Mouse (Mus musculus): ENCODE results near the gene Vmn1r224. TPM values are rescaled to one million over a fixed set of nuclear protein-coding genes. Genes with fewer than 3 reads are reported as not detected.

Gene Vmn1r224
- polyA plus RNA-seq (2014; fragmentation: Nextera tagmentation; extraction: Ambion mirVana) = not detected in 2 replicates

GRCm38 (mm10) chr17:20413846-20414245 lies at the start of gene Vmn1r224:
Vmn1r224 (plus strand) TSS chr17:20414146.
- Histone ChIP-seq H3K9me3 (ENCODE audit: control insufficient read depth, low read length) (no peaks in the 10 kb centered on the region), H3K9ac (ENCODE audit: low read length) (no peak within 1 kb of the TSS), H3K27ac (ENCODE audit: low read depth) (no peak within 1 kb of the TSS), H3K36me3 (ENCODE audit: control insufficient read depth, insufficient read depth, low read length) (no peaks in the 10 kb centered on the region), H3K4me2 (ENCODE audit: low read length) (no peak within 1 kb of the TSS), H3K4me1 (replicated peaks; ENCODE audit: control insufficient read depth, insufficient read depth, low read length) (no peaks in the 10 kb centered on the region), H3K27me3 (replicated peaks; ENCODE audit: control insufficient read depth, insufficient read depth, low read length) (no peaks in the 10 kb centered on the region), H3K4me3 (ENCODE audit: low read depth, low read length) (no peak within 1 kb of the TSS)
- 27% methylated on average over 1 of the region's 1 CpGs for whole genome bisulfite sequencing
- ATAC-seq (replicated peaks; ENCODE audit: low FRiP score, low TSS enrichment, low read depth) (no peak), DNase-seq (ENCODE audit: low spot score) (no peak)

- Histone ChIP-seq H3K27me3 (replicated peaks; ENCODE audit: control insufficient read depth, insufficient read depth, low read length) (no peaks in the 10 kb centered on the region), H3K27ac (ENCODE audit: low read depth) (no peak overlapping the region), H3K9me3 (ENCODE audit: control insufficient read depth, low read length) (peaks cover 15% of the 10 kb centered on the region; the same call in 1 of the 2 replicates), H3K4me2 (ENCODE audit: low read length) (no peak overlapping the region), H3K36me3 (ENCODE audit: control insufficient read depth, insufficient read depth, low read length) (no peaks in the 10 kb centered on the region), H3K4me3 (ENCODE audit: low read depth, low read length) (no peak overlapping the region), H3K9ac (ENCODE audit: low read length) (no peak overlapping the region), H3K4me1 (replicated peaks; ENCODE audit: control insufficient read depth, insufficient read depth, low read length) (no peaks in the 10 kb centered on the region)
- WGBS = 46% methylated on average over 2 of the region's 2 CpGs
- ATAC-seq (replicated peaks; ENCODE audit: low FRiP score, low TSS enrichment, low read depth) (no peak), DNase-seq (ENCODE audit: low spot score) (no peak)
Measured at GRCm38 (mm10) chr17:20399105-20399504, 14.8 kb upstream of the Vmn1r224 start.

GRCm38 (mm10) chr17:20439263-20439662 lies 25.3 kb downstream of the Vmn1r224 start:
- Histone ChIP-seq H3K27ac (ENCODE audit: low read depth) (no peak overlapping the region), H3K36me3 (ENCODE audit: control insufficient read depth, insufficient read depth, low read length) (no peaks in the 10 kb centered on the region), H3K9ac (ENCODE audit: low read length) (no peak overlapping the region), H3K4me1 (replicated peaks; ENCODE audit: control insufficient read depth, insufficient read depth, low read length) (no peaks in the 10 kb centered on the region), H3K4me2 (ENCODE audit: low read length) (no peak overlapping the region), H3K27me3 (replicated peaks; ENCODE audit: control insufficient read depth, insufficient read depth, low read length) (no peaks in the 10 kb centered on the region), H3K9me3 (ENCODE audit: control insufficient read depth, low read length) (no peaks in the 10 kb centered on the region), H3K4me3 (ENCODE audit: low read depth, low read length) (no peak overlapping the region)
- DNase-seq (ENCODE audit: low spot score) = no peak
- ATAC-seq (replicated peaks; ENCODE audit: low FRiP score, low TSS enrichment, low read depth) = no peak

GRCm38 (mm10) chr17:20473311-20473710 lies 59.4 kb downstream of the Vmn1r224 start:
- Histone ChIP-seq H3K4me2 (ENCODE audit: low read length) (no peak overlapping the region), H3K4me3 (ENCODE audit: low read depth, low read length) (no peak overlapping the region), H3K9me3 (ENCODE audit: control insufficient read depth, low read length) (no peaks in the 10 kb centered on the region), H3K27ac (ENCODE audit: low read depth) (no peak overlapping the region), H3K9ac (ENCODE audit: low read length) (no peak overlapping the region), H3K4me1 (replicated peaks; ENCODE audit: control insufficient read depth, insufficient read depth, low read length) (no peaks in the 10 kb centered on the region), H3K27me3 (replicated peaks; ENCODE audit: control insufficient read depth, insufficient read depth, low read length) (no peaks in the 10 kb centered on the region), H3K36me3 (ENCODE audit: control insufficient read depth, insufficient read depth, low read length) (no peaks in the 10 kb centered on the region)
- DNase-seq (ENCODE audit: low spot score) (no peak), ATAC-seq (replicated peaks; ENCODE audit: low FRiP score, low TSS enrichment, low read depth) (no peak)
- 78% methylated on average over 3 of the region's 3 CpGs for WGBS

Other genes with a start within 250 kb of the Vmn1r224 start
- not detected in 2 replicates for gene Fpr-rs6, start 231.0 kb upstream of the Vmn1r224 start, polyA plus RNA-seq (2014; fragmentation: Nextera tagmentation; extraction: Ambion mirVana)
- not detected in 2 replicates for gene Vmn2r105, start 179.1 kb upstream of the Vmn1r224 start, polyA plus RNA-seq (2014; fragmentation: Nextera tagmentation; extraction: Ambion mirVana)
- gene Vmn2r106, start 128.6 kb upstream of the Vmn1r224 start, polyA plus RNA-seq (2014; fragmentation: Nextera tagmentation; extraction: Ambion mirVana) = not detected in 2 replicates
- gene Vmn2r107, start 68.9 kb upstream of the Vmn1r224 start, polyA plus RNA-seq (2014; fragmentation: Nextera tagmentation; extraction: Ambion mirVana) = not detected in 2 replicates
- gene Vmn2r108, start 67.2 kb downstream of the Vmn1r224 start, polyA plus RNA-seq (2014; fragmentation: Nextera tagmentation; extraction: Ambion mirVana) = not detected in 2 replicates
- gene Vmn1r225, start 84.0 kb downstream of the Vmn1r224 start, polyA plus RNA-seq (2014; fragmentation: Nextera tagmentation; extraction: Ambion mirVana) = not detected in 2 replicates
- gene Vmn2r109, start 150.6 kb downstream of the Vmn1r224 start, polyA plus RNA-seq (2014; fragmentation: Nextera tagmentation; extraction: Ambion mirVana) = not detected in 2 replicates
- 0.03 TPM in 2 replicates for gene Vmn2r110, start 182.3 kb downstream of the Vmn1r224 start, polyA plus RNA-seq (2014; fragmentation: Nextera tagmentation; extraction: Ambion mirVana)
- gene Fpr-rs3, start 210.7 kb downstream of the Vmn1r224 start, polyA plus RNA-seq (2014; fragmentation: Nextera tagmentation; extraction: Ambion mirVana) = not detected in 2 replicates

Measured in intestine, embryonic 14.5 days (tissue).